Mouse (Mus musculus): Measurements from ENCODE around the gene Pnlip. TPM values are rescaled to one million over a fixed set of nuclear protein-coding genes. Genes with fewer than 3 reads are reported as not detected.

The Pnlip gene
- polyA plus RNA-seq, 1 experiment from 2014 or later, result not detected

DNA sequence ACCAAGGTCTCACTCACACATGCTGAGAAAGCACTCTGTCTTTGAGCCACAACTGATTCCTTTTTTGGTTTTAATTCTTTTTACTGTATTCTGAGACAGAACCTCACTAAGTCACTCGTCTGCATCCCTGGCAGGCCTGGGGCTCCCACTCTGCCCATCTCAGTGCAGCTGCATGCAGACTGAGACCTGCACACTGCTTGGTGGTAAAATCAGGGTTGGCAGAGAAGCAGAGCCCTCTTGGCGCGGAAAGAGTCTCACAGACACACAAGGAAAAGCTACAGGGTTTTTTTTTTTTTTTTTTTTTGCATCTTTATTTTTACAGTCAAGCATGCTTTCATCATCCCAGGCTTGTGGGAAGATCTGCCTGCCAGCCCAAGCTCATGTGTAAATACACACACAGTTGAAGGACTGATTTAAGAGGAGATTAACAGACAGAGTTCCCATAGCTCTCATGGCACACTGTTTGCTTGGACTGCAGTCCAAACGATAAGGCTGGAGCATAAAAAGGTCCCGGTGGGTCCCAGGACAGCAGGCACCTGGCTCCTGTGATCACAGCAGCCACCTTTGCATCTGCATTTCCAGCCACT is 76.2 kb downstream of the Pnlip start, which contains the start of gene Pnliprp1:
Gene Pnliprp1 (plus strand): TSS at position 443 of the 587 bp plus-strand sequence.
- Histone ChIP-seq H3K4me3 (replicated peaks) (no peak within 1 kb of the TSS), H3K9ac (replicated peaks) (no peak within 1 kb of the TSS), H3K27me3 (no peaks in the 10 kb centered on the region), H3K4me1 (replicated peaks) (peaks cover 5% of the 10 kb centered on the region; the same call in 1 of the 2 replicates), H3K36me3 (no peaks in the 10 kb centered on the region), H3K9me3 (no peaks in the 10 kb centered on the region), H3K27ac (0 out of 2 replicates have a peak within 1 kb of the TSS, but pooled peaks have one; percentile 25), H3K4me2 (replicated peaks) (no peak within 1 kb of the TSS)
- WGBS, result 61% methylated on average over 5 of the region's 5 CpGs
- ATAC-seq, result no peak

Other genes with a start within 250 kb of the Pnlip start
- gene Gfra1, start 196.6 kb upstream of the Pnlip start, polyA plus RNA-seq (2015; fragmentation: Nextera tagmentation; extraction: Ambion mirVana), result 42.5 and 47.9 TPM in 2 replicates
- not detected in 2 replicates for gene Ccdc172, start 140.5 kb upstream of the Pnlip start, polyA plus RNA-seq (2015; fragmentation: Nextera tagmentation; extraction: Ambion mirVana)
- gene Pnliprp1, start 76.4 kb downstream of the Pnlip start, polyA plus RNA-seq (2015; fragmentation: Nextera tagmentation; extraction: Ambion mirVana), result 3.1 and 5.5 TPM in 2 replicates
- gene Pnliprp2, start 107.2 kb downstream of the Pnlip start, polyA plus RNA-seq (2015; fragmentation: Nextera tagmentation; extraction: Ambion mirVana), result 0.09 TPM in 1 of 2 replicates, not detected in the other
- gene 1700019N19Rik, start 142.0 kb downstream of the Pnlip start, polyA plus RNA-seq (2015; fragmentation: Nextera tagmentation; extraction: Ambion mirVana), result not detected in 2 replicates

Data from midbrain, embryonic 13.5 days (tissue).